Mouse (Mus musculus): Measurements from ENCODE around the gene Gm28635. TPM values are rescaled to one million over a fixed set of nuclear protein-coding genes. Genes with fewer than 3 reads are reported as not detected.
A peak's percentile ranks its signal among the peaks of the same experiment; 100 is the strongest.

The Gm28635 gene
- not detected in 2 replicates for polyA plus RNA-seq (2016; fragmentation: Nextera tagmentation; extraction: Ambion mirVana)

DNA sequence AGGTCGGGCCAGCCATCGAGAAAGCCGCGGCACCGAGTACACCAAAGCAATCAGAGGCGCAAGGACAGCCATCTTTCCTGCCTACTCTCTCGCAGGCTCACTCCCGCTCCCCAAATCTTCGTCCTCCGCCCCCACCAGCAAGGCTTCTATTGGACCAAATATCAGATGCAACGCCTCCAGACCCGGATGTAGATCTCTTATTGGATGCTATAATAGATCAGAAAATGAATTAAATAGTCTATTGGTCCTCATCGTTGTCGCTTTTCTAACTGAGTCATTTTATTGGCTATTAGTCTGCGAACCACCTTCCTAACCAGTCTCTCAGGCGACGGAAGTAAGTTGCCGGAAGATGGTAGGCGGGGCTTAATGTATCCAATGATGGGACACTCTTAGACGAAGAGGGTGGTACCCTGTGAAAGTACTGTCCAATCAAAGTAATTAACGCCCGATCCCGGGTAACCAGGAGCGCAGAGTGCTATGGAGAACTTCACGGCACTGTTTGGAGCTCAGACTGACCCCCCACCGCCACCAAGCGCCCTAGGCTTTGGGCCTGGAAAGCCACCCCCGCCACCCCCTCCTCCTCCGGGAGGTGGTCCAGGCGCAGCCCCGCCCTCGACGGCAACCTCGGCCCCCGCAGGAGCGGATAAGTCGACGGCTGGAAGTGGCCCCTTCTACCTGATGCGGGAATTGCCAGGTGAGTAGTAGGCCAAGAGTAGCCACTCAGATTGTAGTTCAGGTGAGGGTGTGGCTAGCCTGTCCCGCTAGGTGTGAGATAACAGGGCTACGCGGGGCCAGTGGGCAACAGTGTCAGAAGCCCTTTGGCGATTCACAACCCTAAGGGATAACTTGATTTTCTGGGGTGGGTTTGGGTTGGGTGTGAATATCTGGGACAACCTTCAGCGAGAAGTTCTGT lies at the start of gene Gm28635, which contains the start of gene Med19:
Gene Gm28635, minus strand, starts transcription at position 74 of the 913 bp plus-strand sequence.
Gene Med19, plus strand, starts transcription at position 435 of the 913 bp plus-strand sequence.
- no peaks in the 10 kb centered on the region for H3K9me3 ChIP-seq
- H3K9ac ChIP-seq = peak within 1 kb of the TSS; percentile 85
- peak within 1 kb of the TSS; percentile 80 for H3K4me2 ChIP-seq
- H3K4me1 ChIP-seq = peaks cover 17% of the 10 kb centered on the region
- WGBS = under 1% methylated on average over 44 of the region's 44 CpGs
- peak; percentile 100 for ATAC-seq (ENCODE audit: low FRiP score)
- peaks cover 30% of the 10 kb centered on the region for H3K36me3 ChIP-seq (replicated peaks)
- peak within 1 kb of the TSS; percentile 68 for H3K27ac ChIP-seq
- no peaks in the 10 kb centered on the region for H3K27me3 ChIP-seq
- peak within 1 kb of the TSS; percentile 84 for H3K4me3 ChIP-seq (replicated peaks)

DNA sequence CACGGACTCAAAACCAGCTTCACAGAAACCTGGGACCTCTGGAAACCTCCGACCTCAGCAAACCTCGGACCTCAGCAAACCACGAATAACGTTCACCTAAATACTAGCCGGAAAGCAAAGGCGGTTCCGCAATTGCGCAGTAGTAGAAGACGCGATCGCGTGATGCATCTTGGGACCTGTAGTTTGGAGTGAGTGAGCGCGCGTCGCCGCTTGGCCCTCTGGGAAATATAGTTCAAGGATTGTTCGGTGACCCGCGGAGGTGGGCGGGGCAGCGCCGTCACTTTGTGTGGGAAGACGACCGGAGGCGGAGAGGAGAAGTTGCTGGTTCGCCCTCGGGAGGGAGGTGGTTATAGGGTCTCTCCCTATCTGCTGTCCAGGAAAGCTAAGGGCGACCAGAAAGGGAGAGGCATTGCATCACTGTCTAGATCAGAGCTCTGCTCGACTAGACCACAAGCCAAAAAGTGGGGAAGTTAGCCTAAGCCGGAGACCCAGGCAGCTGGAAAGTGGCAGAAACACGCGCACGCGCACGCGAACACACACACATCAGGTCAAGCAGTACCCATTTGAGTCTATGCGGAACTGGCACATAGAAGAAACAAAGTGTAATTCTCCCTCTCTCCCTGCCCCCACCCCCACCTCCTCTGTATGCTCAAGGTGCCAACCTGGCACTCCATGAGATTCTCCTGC lies 49.5 kb upstream of the Gm28635 start, which contains the start of gene Clp1:
Gene Clp1, minus strand, starts transcription at position 179 of the 687 bp plus-strand sequence.
- Histone ChIP-seq H3K9ac (peak within 1 kb of the TSS; percentile 61), H3K27me3 (no peaks in the 10 kb centered on the region), H3K4me3 (replicated peaks) (peak within 1 kb of the TSS; percentile 56), H3K9me3 (no peaks in the 10 kb centered on the region), H3K36me3 (replicated peaks) (peaks cover 25% of the 10 kb centered on the region), H3K4me1 (peaks cover 22% of the 10 kb centered on the region), H3K4me2 (peak within 1 kb of the TSS; percentile 68), H3K27ac (peak within 1 kb of the TSS; percentile 89)
- peak; percentile 97 for ATAC-seq (ENCODE audit: low FRiP score)
- under 1% methylated on average over 39 of the region's 39 CpGs for WGBS

DNA sequence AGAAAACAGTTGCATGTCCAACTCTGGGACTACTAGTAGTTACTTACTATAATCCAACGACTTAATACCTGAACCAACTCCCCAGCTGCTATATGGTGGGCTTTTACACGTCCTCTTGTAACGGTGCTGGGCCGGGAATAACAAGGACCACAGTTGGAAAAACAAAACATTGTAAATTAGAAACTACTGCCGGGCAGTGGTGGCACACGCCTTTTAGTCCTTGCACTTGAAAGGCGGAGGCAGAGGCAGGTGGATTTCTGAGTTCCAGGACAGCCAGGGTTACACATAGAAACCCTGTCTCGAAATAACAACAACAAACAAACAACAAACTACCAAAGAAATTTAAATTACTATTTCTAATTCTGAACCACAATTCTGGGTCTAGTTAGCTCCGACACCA lies 48.9 kb upstream of the Gm28635 start:
- H3K4me2 ChIP-seq = peak overlapping the region; percentile 68
- peak overlapping the region; percentile 56 for H3K4me3 ChIP-seq (replicated peaks)
- H3K9me3 ChIP-seq = no peaks in the 10 kb centered on the region
- peak overlapping the region; percentile 61 for H3K9ac ChIP-seq
- peaks cover 22% of the 10 kb centered on the region for H3K4me1 ChIP-seq
- ATAC-seq (ENCODE audit: low FRiP score) = 0 out of 2 replicates have a peak, but pooled peaks have one; percentile 1
- WGBS = 7% methylated on average over 9 of the region's 9 CpGs
- no peak overlapping the region for H3K27ac ChIP-seq
- H3K36me3 ChIP-seq (replicated peaks) = peaks cover 27% of the 10 kb centered on the region
- H3K27me3 ChIP-seq = no peaks in the 10 kb centered on the region

DNA sequence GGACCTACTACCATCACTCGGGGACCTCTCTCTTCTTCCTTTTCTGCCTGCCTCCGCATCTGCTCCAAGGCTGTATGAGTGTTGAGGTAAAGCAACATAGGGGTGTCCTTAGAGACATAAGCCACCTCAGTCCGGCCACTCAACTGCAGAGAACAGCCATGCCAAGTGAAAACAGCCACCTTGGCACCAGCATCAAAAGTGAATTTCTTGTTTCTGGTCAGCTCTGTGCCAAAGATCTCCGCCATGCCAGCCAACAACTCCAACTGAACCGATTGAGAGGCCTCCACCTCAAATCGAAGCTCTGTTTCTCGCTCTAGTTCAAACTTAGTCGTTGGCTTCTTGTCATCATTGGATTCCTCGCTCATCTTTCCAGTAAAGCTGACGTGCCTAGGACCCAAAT lies 47.9 kb upstream of the Gm28635 start:
- no peaks in the 10 kb centered on the region for H3K27me3 ChIP-seq
- H3K27ac ChIP-seq = no peak overlapping the region
- no peak for ATAC-seq (ENCODE audit: low FRiP score)
- H3K4me3 ChIP-seq (replicated peaks) = peak overlapping the region; percentile 56
- peak overlapping the region; percentile 68; the same call in 1 of the 2 replicates for H3K4me2 ChIP-seq
- peaks cover 34% of the 10 kb centered on the region for H3K36me3 ChIP-seq (replicated peaks)
- H3K9ac ChIP-seq = no peak overlapping the region
- peaks cover 22% of the 10 kb centered on the region for H3K4me1 ChIP-seq
- no peaks in the 10 kb centered on the region for H3K9me3 ChIP-seq
- 93% methylated on average over 10 of the region's 10 CpGs for WGBS

DNA sequence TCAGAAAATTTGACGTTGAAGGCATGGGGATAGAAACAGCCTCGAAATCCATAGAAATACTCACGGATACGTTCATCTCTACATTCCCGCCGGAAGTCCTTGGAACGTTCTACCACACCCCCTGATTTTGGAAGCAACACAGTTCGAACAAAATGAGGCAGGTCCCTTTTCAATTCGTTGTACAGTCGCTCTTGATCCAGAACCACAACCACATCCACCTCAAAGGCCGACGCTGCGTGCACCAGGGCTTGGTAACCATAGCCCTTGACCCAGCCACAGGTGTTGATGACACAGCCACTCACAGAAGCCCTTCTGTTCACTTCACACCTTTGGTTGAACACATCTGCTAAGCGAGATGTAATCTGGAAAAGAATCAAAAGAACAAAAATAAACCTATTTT lies 46.0 kb upstream of the Gm28635 start:
- Histone ChIP-seq H3K4me2 (no peak overlapping the region), H3K4me3 (replicated peaks) (no peak overlapping the region), H3K4me1 (peaks cover 22% of the 10 kb centered on the region), H3K27ac (no peak overlapping the region), H3K9ac (no peak overlapping the region), H3K9me3 (no peaks in the 10 kb centered on the region), H3K27me3 (no peaks in the 10 kb centered on the region), H3K36me3 (replicated peaks) (peaks cover 34% of the 10 kb centered on the region)
- 95% methylated on average over 14 of the region's 14 CpGs for WGBS
- no peak for ATAC-seq (ENCODE audit: low FRiP score)

DNA sequence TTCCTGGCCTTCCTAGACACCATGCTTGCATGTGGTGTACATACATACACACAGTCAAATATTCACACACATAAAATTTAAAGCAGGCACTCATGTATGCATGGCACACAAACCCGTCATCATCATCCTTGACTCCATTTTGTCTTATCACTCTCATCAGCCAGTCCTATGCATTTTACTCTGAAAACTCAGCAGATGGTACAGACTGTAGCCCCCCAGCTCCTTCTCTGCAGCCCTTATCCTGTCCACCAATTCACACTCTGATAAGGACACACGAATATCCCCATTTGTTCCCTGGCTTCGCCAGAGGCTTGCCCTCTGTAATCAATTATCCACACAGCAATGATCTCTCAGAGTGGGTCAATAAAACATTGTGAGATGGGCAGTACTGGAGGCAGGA lies 43.3 kb upstream of the Gm28635 start:
- no peak overlapping the region for H3K27ac ChIP-seq
- H3K4me1 ChIP-seq = peaks cover 15% of the 10 kb centered on the region
- WGBS = 90% methylated on average over 3 of the region's 3 CpGs
- ATAC-seq (ENCODE audit: low FRiP score) = no peak
- no peaks in the 10 kb centered on the region for H3K27me3 ChIP-seq
- H3K4me2 ChIP-seq = no peak overlapping the region
- no peak overlapping the region for H3K4me3 ChIP-seq (replicated peaks)
- no peak overlapping the region for H3K9ac ChIP-seq
- peaks cover 34% of the 10 kb centered on the region for H3K36me3 ChIP-seq (replicated peaks)
- H3K9me3 ChIP-seq = no peaks in the 10 kb centered on the region

DNA sequence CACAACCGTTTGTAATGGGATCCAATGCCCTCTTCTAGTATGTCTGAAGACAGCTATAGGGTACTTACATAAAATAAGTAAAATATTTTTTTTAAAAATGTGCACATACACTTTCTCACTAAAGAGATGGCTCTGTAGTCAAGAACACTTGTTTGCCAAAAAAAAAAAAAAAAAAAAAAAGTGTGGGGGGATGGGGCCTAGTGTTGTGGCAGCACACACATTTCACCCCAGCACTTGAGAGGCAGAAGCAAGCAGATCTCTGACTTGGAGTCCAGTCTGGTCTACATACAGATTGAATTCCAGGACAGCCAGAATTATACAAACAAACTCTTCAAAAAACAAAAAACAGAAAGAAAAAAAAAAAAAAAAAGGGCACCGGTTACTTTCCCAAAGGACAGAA lies 42.9 kb upstream of the Gm28635 start:
- Histone ChIP-seq H3K9ac (no peak overlapping the region), H3K4me2 (no peak overlapping the region), H3K4me1 (peaks cover 10% of the 10 kb centered on the region), H3K36me3 (replicated peaks) (peaks cover 32% of the 10 kb centered on the region), H3K4me3 (replicated peaks) (no peak overlapping the region), H3K9me3 (no peaks in the 10 kb centered on the region), H3K27me3 (no peaks in the 10 kb centered on the region), H3K27ac (no peak overlapping the region)
- no peak for ATAC-seq (ENCODE audit: low FRiP score)
- WGBS = 93% methylated on average over 2 of the region's 2 CpGs

DNA sequence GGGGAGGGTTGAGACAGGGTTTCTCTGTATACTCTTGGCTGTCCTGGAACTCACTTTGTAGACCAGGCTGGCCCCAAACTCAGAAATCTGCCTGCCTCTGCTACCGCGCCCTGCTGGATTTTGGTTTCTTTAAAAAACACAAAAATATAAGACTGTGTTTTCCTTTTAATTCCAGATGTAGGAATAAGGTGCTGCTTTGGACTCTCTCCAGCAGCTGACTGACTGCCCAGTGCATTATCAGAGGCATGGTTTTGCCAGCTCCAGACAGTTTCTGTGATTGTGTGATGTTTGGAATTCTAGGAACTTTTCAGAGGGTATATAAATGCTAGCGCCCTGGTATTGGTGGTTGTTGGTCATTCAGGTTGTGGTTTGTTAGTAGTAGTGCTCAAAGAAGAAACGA lies 39.5 kb upstream of the Gm28635 start:
- Histone ChIP-seq H3K27me3 (no peaks in the 10 kb centered on the region), H3K36me3 (replicated peaks) (peaks cover 9% of the 10 kb centered on the region; the same call in 1 of the 2 replicates), H3K4me2 (no peak overlapping the region), H3K9me3 (no peaks in the 10 kb centered on the region), H3K4me1 (peaks cover 20% of the 10 kb centered on the region), H3K27ac (no peak overlapping the region), H3K4me3 (replicated peaks) (no peak overlapping the region), H3K9ac (no peak overlapping the region)
- 94% methylated on average over 4 of the region's 4 CpGs for WGBS
- ATAC-seq (ENCODE audit: low FRiP score) = no peak

DNA sequence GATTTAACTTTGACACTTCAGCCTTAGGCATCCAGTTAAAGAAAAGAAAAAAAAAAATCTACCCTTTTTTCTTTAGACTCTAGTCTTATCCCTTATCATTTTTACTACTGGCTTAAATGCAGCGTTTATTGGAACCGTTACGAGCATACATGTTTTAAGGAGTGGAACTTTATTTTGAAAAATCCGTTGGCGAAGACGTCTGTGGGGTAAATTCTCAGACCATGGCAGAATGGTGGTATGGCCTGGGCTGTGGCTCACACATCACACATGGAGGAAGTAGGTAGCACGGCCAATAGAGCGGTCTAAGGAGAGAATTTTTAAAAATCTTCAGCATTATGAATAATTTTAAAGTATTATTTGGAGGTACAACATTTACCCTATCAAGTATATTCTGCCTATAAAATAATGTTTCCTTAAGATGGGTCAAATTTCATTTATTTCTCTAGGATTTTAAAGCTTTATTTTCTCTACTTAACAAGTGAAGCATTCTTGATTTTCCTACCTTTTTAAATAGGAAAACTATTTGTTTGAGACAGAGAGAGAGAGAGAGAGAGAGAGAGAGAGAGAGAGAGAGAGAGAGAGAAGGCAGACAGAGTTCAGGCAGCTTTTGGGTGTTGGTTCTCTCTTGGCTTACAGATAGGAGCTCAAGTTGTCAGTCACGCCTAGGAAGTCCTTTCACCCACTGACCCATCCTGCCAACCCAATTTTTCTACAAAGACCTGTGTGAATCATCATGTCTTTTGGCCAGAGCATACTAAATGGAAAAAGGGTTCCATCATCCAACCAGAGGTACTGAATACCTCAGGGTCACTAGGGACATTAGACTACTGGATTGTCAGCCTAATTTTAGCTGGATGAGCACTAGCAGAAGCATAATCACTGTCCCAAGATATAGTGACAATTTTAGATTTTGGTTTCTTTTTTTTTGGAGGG lies 38.8 kb upstream of the Gm28635 start:
- Histone ChIP-seq H3K4me1 (peaks cover 22% of the 10 kb centered on the region), H3K4me2 (peak overlapping the region; percentile 79), H3K27me3 (no peaks in the 10 kb centered on the region), H3K9me3 (no peaks in the 10 kb centered on the region), H3K27ac (peak overlapping the region; percentile 98; the same call in 1 of the 2 replicates), H3K36me3 (replicated peaks) (peaks cover 7% of the 10 kb centered on the region; the same call in 1 of the 2 replicates), H3K4me3 (replicated peaks) (peak overlapping the region; percentile 93), H3K9ac (peak overlapping the region; percentile 65)
- WGBS = 34% methylated on average over 9 of the region's 9 CpGs
- ATAC-seq (ENCODE audit: low FRiP score) = no peak

DNA sequence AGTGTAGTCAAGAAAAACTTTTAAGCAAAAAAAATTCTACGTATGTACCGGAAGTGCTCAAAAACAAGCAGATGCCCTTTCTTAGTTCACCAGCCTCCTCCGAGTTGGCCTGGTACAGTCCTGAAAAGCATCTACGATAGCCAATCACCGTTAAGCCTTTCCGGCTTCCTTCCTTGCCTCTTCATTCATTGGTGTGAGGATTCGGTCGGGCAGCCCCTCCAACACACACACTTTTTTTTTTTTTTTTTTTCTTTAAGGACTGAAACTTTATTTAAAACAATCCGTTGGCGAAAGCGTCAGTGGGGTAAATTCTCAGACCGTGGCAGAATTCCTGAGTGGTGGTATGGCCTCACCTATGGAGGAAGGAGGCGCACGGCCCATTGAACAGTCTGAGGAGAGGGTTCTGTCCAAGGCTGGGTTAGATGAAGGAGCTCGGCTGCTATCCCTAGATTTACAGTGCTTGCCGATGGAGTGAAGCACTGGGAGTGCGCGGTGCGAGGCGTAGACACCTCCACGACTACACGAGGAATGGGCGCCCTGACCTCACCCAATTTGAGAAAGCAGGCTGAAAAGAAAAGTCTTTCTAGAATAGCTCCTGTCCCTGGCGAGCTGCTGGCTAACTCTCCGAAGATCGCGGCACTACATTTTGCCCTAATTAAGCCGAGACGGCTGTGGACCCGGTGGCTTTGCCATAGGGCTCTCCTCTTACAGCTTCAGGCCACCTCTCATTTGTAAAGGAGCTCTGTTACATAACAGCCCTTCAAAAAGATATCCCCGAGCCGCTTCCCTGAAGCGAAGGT lies 37.9 kb upstream of the Gm28635 start:
- Histone ChIP-seq H3K9ac (peak overlapping the region; percentile 96), H3K4me3 (replicated peaks) (peak overlapping the region; percentile 93), H3K36me3 (replicated peaks) (peaks cover 3% of the 10 kb centered on the region; the same call in 1 of the 2 replicates), H3K27ac (peak overlapping the region; percentile 98), H3K9me3 (no peaks in the 10 kb centered on the region), H3K27me3 (no peaks in the 10 kb centered on the region), H3K4me2 (peak overlapping the region; percentile 79), H3K4me1 (peaks cover 22% of the 10 kb centered on the region)
- ATAC-seq (ENCODE audit: low FRiP score) = peak; percentile 94
- whole genome bisulfite sequencing = under 1% methylated on average over 33 of the region's 33 CpGs
